Mouse (Mus musculus) thymus, postnatal 10 days (tissue): ENCODE measurements around the gene Scyl1.

ENCODE experiments used
- DNase-seq, 2 experiments: peaks; one replicate each; pipeline ENCODE4 v3.0.0; 2021; ENCODE audit warnings: low spot score in 2 of 2

The Scyl1 gene

GRCm38 (mm10) chr19:5743576-5743975 lies 27.6 kb downstream of the Scyl1 start:
- DNase-seq: no peak

- no peak for DNase-seq
Observed at GRCm38 (mm10) chr19:5742241-5742641, 29.0 kb downstream of the Scyl1 start.

GRCm38 (mm10) chr19:5741641-5742240 lies 29.5 kb downstream of the Scyl1 start:
- no peak for DNase-seq

GRCm38 (mm10) chr19:5740320-5741317 lies 30.6 kb downstream of the Scyl1 start, which contains the start of gene Ltbp3:
Gene Ltbp3 (plus strand): TSS chr19:5740904.
- no peak for DNase-seq

DNA sequence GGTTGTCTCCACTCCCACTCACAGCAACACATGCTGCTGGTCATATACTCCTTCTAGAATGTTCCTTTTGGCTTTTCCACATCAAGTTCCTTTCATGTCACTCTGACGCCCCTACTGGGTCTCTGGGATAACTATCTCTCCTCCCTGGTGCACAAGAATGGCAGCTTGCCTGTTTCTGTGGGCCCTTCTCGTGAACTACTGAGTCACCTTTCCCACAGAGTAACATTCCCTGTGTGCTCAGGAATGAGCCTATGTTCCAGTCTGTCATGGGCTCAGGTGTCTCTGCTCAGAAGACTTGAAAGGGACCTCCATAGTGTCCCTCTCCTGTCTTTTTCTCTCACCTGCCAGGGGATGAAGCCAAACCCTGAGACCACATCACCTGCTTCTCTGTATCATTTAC lies 31.8 kb downstream of the Scyl1 start:
- DNase-seq: no peak

- DNase-seq: no peak
Observed at GRCm38 (mm10) chr19:5734325-5734724, 36.9 kb downstream of the Scyl1 start.

DNA sequence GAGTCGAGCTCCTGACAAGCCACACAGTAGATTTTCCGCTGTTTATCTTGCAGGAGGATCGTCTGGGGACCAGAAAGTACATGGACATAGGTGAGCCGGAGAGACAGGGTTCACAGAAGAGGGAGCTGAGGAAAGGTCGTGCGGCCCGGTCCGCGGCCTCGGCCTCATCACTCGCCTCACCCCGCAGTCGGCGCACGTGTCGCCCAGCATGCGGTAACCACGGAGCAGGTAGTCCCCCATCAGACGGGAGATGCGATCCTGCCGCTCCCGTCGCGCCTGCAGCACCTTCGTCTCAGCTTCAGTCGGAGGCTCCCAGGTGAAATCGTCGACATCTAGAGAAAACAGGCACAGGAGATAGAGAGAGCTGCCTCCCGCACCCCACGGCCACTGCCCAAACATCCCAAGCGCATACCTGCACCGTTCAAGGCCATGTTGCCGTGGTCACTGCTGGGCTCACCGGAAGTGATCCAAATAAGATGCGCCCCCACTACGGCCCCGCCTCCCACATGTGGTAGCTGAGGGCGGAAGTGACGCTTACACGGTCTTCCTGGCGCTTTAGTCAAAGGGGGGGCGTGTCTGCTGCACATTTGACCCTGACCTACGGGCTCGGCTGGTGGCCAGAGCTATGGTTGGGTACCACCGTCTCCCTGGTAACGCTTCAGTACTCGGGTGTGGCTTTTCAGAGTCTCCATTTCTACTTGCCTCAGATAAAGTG lies 39.8 kb downstream of the Scyl1 start:
- DNase-seq: peak; percentile 76 to 80

DNA sequence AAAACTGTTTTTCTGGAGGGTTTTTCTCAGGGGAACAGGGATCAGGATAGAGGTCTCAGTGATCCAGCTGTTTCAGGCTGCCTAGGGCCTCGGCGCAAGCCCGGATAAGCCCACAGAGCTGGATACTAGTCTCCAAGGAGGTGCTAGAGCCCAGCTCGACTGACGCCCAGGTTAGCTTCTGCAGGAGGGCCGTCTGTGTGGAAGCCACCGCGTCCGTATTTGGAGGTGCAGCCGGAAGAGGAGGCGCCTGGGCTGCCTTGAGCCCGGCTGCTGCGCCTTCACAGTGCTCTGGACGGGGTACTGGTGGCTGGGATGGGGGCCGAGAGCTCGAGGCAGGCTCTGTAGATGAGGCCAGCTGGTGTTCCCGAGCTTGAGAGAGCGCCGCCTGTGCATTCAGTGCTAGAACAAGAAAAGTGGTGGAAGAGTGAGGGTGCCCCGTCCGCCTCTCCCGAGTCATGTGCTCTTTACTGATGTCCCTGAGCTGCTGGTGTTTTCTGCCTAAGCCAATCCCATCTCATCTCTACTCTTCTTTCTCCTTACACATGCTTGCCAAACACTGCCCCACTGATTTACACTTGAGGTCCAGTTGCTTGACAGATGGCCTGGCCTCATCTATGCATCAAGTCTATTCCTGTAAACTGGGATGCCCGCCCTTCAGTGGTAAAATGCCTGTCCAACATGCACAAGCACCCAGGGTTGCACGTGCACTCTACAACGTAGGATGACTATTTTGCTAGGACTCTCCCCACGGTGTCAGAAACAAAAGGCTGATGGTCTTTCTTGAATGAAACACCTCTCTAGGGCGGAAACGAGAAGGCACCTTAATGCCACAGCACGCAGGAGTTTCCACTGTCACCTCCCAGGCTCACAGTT lies 40.7 kb downstream of the Scyl1 start:
- peak; percentile 22 to 38 for DNase-seq

GRCm38 (mm10) chr19:5729444-5729815 lies 41.8 kb downstream of the Scyl1 start, which contains the start of gene Fam89b:
Gene Fam89b (minus strand): TSS chr19:5729653.
- DNase-seq: peak; percentile 75 to 79

GRCm38 (mm10) chr19:5728631-5729443 lies 42.4 kb downstream of the Scyl1 start:
- DNase-seq: peak; percentile 29 to 49

GRCm38 (mm10) chr19:5727701-5728100 lies 43.5 kb downstream of the Scyl1 start:
- DNase-seq: peak; percentile 73 to 92

- no peak for DNase-seq
Observed at GRCm38 (mm10) chr19:5726961-5727578, 44.1 kb downstream of the Scyl1 start.

- DNase-seq: peak; percentile 48 to 77
Observed at GRCm38 (mm10) chr19:5725767-5726515, 45.3 kb downstream of the Scyl1 start, which contains the start of gene Ehbp1l1. Gene Ehbp1l1 (minus strand): TSS chr19:5726317.

DNA sequence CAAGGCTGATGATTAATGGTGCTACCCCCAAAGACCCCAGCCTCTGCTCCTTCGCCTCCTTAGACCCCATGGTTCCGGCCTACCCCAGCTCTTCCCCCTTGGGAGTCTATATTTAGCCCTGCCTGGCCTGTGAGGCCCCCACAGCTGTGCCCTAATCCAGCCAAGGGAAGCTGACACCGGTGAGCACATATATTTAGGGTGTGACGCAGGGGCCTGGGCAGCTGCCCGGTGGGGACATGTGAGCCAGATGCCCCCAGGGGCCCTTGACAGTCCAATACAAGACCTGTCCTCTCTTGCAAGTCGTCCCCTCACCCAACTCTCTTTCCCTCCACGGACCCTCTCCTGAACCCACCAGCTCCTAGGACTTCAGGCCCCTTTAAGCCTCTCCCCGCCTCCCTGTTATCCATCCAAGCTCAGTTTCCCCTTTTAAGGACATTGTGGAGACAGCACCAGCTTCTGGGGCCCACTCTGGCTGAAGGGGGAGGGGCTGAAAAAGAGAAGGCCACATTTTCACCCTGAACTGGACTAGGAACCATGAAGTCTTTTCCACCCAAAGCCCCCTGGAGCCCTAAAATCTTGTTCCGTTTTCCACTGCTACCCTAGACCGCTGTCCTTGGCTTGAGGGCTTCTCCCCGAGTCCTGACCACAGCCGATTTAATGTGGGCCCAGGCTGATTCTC lies 46.1 kb downstream of the Scyl1 start:
- no peak for DNase-seq

GRCm38 (mm10) chr19:5724549-5724941 lies 46.7 kb downstream of the Scyl1 start:
- no peak for DNase-seq

DNA sequence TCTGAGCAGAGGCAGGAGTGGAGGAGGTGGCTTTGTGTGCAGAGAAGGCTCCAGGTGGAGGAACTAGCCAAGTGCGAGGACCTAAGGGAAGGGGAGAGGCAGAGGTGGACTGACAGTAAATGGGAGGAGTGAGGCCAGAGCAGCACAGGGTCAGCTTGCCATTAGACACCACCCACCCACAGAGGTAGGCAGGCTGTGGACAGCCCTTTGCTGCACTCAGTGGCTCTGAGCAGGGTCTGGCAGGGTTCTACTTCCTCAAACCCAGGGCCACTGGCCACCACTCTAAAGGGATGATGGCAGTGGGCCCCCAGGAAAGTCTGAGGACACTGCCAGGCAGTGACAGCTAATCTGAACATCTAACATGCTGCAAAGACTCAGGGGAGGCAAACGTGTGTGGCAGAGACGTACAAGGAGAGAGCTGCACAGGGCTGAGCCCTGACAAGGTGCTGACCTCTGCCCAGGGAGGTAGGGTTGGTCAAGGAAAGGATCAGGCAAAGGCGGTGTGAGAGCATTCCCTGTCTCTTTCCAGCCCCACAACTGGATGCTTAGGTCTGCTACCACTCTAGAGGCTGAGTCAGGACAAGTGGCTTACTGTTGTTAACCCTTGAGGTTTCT lies 47.2 kb downstream of the Scyl1 start:
- no peak for DNase-seq

DNA sequence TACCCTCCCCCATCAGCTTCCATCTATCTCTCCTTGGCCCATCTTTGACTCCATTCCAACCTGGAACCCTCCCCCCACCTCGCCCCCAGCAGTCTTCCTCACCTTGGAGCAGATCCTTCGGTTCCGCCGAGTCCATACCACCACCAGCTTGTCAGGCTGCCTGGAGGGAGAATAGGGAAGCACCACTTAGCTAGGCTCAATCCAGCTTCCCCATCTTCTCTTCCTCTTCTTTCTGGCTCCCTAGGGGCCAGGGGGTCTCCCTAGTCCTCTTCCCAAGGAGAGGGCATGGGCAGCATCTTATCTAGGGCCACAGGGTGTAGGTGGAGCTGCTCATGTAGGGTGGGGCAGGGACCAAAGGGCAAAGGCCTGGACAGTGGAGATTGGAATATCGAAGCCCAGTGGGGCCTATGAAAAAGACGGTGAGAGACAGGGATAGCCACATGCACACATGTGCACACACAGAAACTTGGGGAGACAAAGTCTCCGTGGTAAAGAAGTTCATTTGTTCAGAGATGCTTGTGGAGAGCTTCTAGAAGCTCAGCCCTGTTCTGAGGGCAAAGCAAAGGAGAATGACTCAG lies 48.3 kb downstream of the Scyl1 start:
- no peak for DNase-seq

DNA sequence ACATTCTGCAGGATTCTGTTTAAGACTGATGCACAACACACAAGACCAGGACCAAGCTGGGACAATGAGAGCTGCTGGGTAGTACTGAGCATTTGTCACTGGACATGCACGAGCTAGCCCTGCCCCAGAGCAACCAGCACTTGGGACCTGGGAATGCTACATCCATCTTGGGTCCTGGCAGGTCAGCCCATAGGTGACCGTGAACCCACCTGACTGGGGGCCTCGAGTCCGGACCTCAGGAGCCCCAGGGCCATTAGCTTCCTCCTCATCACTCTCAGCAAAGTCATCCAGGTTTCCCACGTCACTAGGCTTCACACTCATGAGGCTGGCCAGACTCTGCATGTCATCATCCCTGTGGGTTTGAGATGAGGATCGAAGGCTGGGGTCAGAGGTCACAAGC lies 50.0 kb downstream of the Scyl1 start:
- DNase-seq: no peak
